Mouse (Mus musculus) liver, embryonic 14.5 days (tissue): ENCODE data around the gene Gm47841. TPM values are rescaled to one million over a fixed set of nuclear protein-coding genes. Genes with fewer than 3 reads are reported as not detected.
A peak's percentile ranks its signal among the peaks of the same experiment; 100 is the strongest.

ENCODE experiments used
- ATAC-seq: fragments of 200-750 bp; cut with Nextera tagmentation; 2 replicates; pipeline ENCODE4 v1.8.0; 2017; ENCODE audit warnings: moderate number of reproducible peaks, mild to moderate bottlenecking, moderate library complexity; ENCODE audit not compliant: insufficient read depth
- DNase-seq, 3 experiments: peaks; one replicate each; pipeline ENCODE4 v3.0.0-alpha.2; 2012 to 2013; ENCODE audit warnings: low read depth in 3 of 3, low spot score in 3 of 3
- H3K27ac ChIP-seq: fragments of 300-500 bp; sonication (generic); 2 replicates; pipeline ENCODE4 v1.5.1; 2014; ENCODE audit warnings: moderate library complexity, mild to moderate bottlenecking, control low read depth, inconsistent platforms
- H3K27me3 ChIP-seq: fragments of 300-500 bp; sonication (generic); 2 replicates; pipeline ENCODE4 v1.6.1; 2014; ENCODE audit warnings: mild to moderate bottlenecking, low read length, moderate library complexity; ENCODE audit not compliant: control insufficient read depth, insufficient read depth
- H3K36me3 ChIP-seq: fragments of 300-500 bp; sonication (generic); replicated peaks from 2 replicates; pipeline ENCODE4 v1.6.1; 2014; ENCODE audit warnings: low read depth; ENCODE audit not compliant: control insufficient read depth, insufficient read depth
- H3K4me1 ChIP-seq, 2 experiments: fragments of 200-500 bp in 1 of 2; fragments of 300-500 bp in 1 of 2; sonication (generic) in 1 of 2; replicated peaks; 2 replicates each; pipeline ENCODE4 v1.6.1; 2012 to 2014; ENCODE audit warnings: antibody characterized with exemption in 1 of 2, inconsistent platforms in 1 of 2, low read length in 1 of 2; ENCODE audit not compliant: control insufficient read depth in 2 of 2, insufficient read depth in 2 of 2
- H3K4me2 ChIP-seq: fragments of 300-500 bp; sonication (generic); 2 replicates; pipeline ENCODE4 v1.6.1; 2014; ENCODE audit warnings: low read depth, mild to moderate bottlenecking, control low read depth, moderate library complexity
- H3K4me3 ChIP-seq, 2 experiments: fragments of 200-500 bp in 1 of 2; fragments of 300-500 bp in 1 of 2; sonication (generic) in 1 of 2; 2 replicates each; pipeline ENCODE4 v1.5.1; 2012 to 2014; ENCODE audit warnings: low read depth in 2 of 2, low read length in 2 of 2, mild to moderate bottlenecking in 2 of 2, control low read depth in 1 of 2, inconsistent platforms in 1 of 2, moderate library complexity in 1 of 2; ENCODE audit not compliant: insufficient read depth in 1 of 2
- H3K9ac ChIP-seq: fragments of 300-500 bp; sonication (generic); replicated peaks from 2 replicates; pipeline ENCODE4 v1.6.1; 2014; ENCODE audit warnings: mild to moderate bottlenecking, control low read depth, moderate library complexity
- H3K9me3 ChIP-seq: fragments of 300-500 bp; sonication (generic); 2 replicates; pipeline ENCODE4 v1.6.1; 2016; ENCODE audit warnings: low read length, mixed read lengths; ENCODE audit not compliant: control insufficient read depth
- CTCF ChIP-seq: IDR thresholded peaks from 2 replicates; pipeline ENCODE4 v1.5.1; 2016; ENCODE audit warnings: antibody characterized with exemption, low read depth, control low read depth
- EP300 ChIP-seq: IDR thresholded peaks from 2 replicates; pipeline ENCODE4 v1.6.1; 2016; ENCODE audit warnings: antibody characterized with exemption, low read depth
- WGBS: fragments of 180-500 bp; shearing (Covaris S2); extraction: QIAGEN DNeasy Blood & Tissue Kit; methylation state at CpG from one replicate; pipeline ENCODE4 v1.1.7; 2014; ENCODE audit not compliant: insufficient replicate concordance; 5-methylcytosine and 5-hydroxymethylcytosine counted together
- polyA plus RNA-seq, 2 experiments: library from polyadenylated mRNA; depleted of rRNA in 1 of 2; stranded (reverse) in 1 of 2; unstranded in 1 of 2; fragments of >200 nt; fragmentation: Nextera tagmentation in 1 of 2; extraction: Ambion mirVana in 1 of 2; gene quantifications; 2 replicates each; pipeline versions ENCODE4 v1.2.1 to v1.2.3; 2012 to 2014

The Gm47841 gene
- polyA plus RNA-seq, 2 experiments, result not detected

DNA sequence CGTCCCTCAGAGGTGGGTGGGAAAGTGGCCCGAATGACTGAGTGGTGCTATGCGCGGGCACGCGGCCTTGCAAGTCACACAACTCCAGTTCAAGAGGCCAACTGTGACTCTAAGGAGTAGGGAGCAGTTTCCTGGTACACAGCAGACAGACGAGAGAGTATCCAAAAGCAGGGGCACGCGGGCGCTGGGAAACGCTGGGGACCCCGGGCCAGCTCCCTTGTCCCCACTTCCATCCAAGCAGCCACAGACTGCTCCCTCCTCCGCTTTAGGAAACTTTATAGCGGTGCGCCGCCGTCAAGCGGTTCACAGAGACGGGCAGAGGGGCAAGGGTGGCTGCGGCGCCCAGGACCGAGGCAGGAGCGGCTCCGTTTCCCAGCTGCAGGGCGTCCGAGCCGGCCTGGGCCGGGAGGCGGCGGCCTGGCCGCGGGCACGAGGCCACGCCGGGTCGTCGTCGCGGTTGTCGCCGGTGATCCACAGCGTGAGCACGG lies 1.1 kb downstream of the Gm47841 start:
- no peak for DNase-seq
- WGBS, result 2% methylated on average over 43 of the region's 43 CpGs

DNA sequence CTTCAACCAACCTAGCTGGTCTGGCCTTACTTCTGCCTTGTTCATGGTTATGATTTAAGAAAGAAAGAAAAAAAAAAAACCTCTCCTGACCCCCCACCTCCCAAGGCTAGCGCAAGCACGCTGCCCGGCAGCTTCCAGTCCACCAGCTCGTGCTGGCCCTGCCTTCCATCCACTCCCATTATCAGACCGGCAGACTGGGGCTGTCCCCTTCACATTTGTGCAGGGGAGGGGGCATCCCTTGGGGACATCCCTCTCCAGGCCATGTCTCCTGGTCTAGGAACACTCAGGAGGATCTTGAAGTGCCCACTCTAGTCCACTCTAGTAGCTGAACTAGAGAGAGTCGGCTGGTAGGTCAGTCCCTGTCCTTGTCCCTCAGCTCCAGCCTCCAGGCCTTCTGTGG lies 2.7 kb downstream of the Gm47841 start:
- H3K27ac ChIP-seq, result no peak overlapping the region
- no peak overlapping the region for H3K9ac ChIP-seq
- 39% methylated on average over 6 of the region's 6 CpGs for WGBS
- H3K9me3 ChIP-seq, result no peaks in the 10 kb centered on the region
- no peak overlapping the region for H3K4me2 ChIP-seq
- H3K27me3 ChIP-seq, result peaks cover 58% of the 10 kb centered on the region
- no peak overlapping the region for H3K4me3 ChIP-seq
- no peak for TF ChIP-seq CTCF
- no peak for TF ChIP-seq EP300
- H3K4me1 ChIP-seq, result no peaks in the 10 kb centered on the region
- ATAC-seq (no peak), DNase-seq (no peak)
- no peaks in the 10 kb centered on the region for H3K36me3 ChIP-seq

More for the DNA sequence above, 1.1 kb downstream of the Gm47841 start:
- peak overlapping the region; percentile 52 for H3K4me2 ChIP-seq
- H3K27ac ChIP-seq, result no peak overlapping the region
- no peak for TF ChIP-seq CTCF
- no peak for TF ChIP-seq EP300
- H3K4me3 ChIP-seq, result peak overlapping the region in 1 of 2 experiments; percentile 34; a peak in 2 of 4 replicates
- no peaks in the 10 kb centered on the region for H3K4me1 ChIP-seq
- H3K9ac ChIP-seq, result no peak overlapping the region
- H3K27me3 ChIP-seq, result peaks cover 45% of the 10 kb centered on the region
- ATAC-seq, result no peak
- no peaks in the 10 kb centered on the region for H3K9me3 ChIP-seq
- no peaks in the 10 kb centered on the region for H3K36me3 ChIP-seq

DNA sequence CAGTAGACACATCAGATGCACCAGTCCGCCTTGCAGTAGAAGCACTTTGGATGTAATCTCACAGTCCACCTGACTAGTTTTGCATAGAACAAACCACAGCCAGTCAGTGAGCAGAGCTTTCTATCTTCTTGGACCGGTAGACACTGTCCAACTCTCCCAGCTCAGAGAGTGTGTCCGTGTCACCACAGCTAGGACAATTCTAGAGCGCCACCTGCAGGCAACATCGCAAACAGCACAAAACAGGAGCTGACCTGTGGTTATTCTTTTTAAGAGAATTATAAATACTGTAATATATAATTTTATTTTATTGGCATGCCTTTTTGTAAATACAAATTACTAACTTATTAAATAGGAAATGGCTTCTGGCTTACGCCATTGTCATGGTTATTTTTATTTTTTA lies 4.6 kb downstream of the Gm47841 start:
- Histone ChIP-seq H3K27ac (no peak overlapping the region), H3K36me3 (no peaks in the 10 kb centered on the region), H3K9ac (no peak overlapping the region), H3K4me1 (no peaks in the 10 kb centered on the region), H3K27me3 (peaks cover 58% of the 10 kb centered on the region), H3K4me2 (no peak overlapping the region), H3K4me3 (no peak overlapping the region), H3K9me3 (no peaks in the 10 kb centered on the region)
- WGBS, result 19% methylated on average over 6 of the region's 6 CpGs
- ATAC-seq (no peak), DNase-seq (peak in 1 of 3 experiments; percentile 12)
- TF ChIP-seq CTCF (peak; percentile 71), EP300 (no peak)

DNA sequence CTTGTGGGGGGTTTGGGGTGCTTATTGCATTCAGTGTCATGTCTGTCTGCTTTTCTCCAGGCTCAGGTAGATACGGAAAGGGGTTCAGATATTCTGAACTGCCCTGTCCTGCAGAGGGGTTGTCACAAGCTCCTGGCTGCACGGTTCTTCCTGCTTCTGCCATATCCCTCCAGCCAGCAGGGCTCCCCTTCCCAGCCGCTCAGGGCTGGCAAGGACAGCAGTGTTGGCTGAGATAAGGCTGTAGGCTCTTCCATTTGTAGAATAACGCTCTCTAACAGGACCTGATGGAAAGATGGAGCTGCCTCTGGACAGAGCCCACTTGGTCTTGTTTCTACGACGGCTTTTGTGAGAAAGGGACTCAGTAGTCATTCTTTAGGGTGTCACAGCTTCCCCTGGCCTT lies 5.2 kb downstream of the Gm47841 start:
- no peak for ATAC-seq
- Histone ChIP-seq H3K9ac (no peak overlapping the region), H3K4me3 (no peak overlapping the region), H3K36me3 (no peaks in the 10 kb centered on the region), H3K4me1 (no peaks in the 10 kb centered on the region), H3K27me3 (peaks cover 51% of the 10 kb centered on the region), H3K4me2 (no peak overlapping the region), H3K27ac (no peak overlapping the region), H3K9me3 (no peaks in the 10 kb centered on the region)
- no peak for DNase-seq
- TF ChIP-seq EP300 (no peak), CTCF (no peak)
- WGBS, result 34% methylated on average over 6 of the region's 6 CpGs

DNA sequence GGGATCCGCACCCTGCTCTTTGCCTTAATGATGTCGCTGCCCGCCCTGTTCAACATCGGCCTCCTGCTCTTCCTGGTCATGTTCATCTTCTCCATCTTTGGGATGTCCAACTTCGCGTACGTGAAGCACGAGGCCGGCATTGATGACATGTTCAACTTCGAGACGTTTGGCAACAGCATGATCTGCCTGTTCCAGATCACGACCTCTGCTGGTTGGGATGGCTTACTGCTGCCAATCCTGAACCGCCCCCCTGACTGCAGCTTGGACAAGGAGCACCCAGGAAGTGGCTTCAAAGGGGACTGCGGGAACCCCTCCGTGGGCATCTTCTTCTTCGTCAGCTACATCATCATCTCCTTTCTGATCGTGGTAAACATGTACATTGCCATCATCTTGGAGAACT lies 7.5 kb downstream of the Gm47841 start:
- no peak for ATAC-seq
- 39% methylated on average over 17 of the region's 17 CpGs for WGBS
- H3K9me3 ChIP-seq, result no peaks in the 10 kb centered on the region

More for the DNA sequence above, 7.5 kb downstream of the Gm47841 start:
- DNase-seq, result no peak
- TF ChIP-seq CTCF (peak; percentile 50), EP300 (no peak)
- H3K4me1 ChIP-seq, result no peaks in the 10 kb centered on the region
- H3K4me2 ChIP-seq, result no peak overlapping the region
- peaks cover 29% of the 10 kb centered on the region for H3K27me3 ChIP-seq
- H3K9ac ChIP-seq, result no peak overlapping the region
- H3K27ac ChIP-seq, result no peak overlapping the region
- no peaks in the 10 kb centered on the region for H3K36me3 ChIP-seq
- H3K4me3 ChIP-seq, result no peak overlapping the region
